Mouse (Mus musculus) ES-E14 (cell line): ENCODE measurements around the gene Tmem256. TPM values are rescaled to one million over a fixed set of nuclear protein-coding genes. Genes with fewer than 3 reads are reported as not detected.

Experiments used
- DNase-seq: peaks from one replicate; pipeline ENCODE4 v3.0.0-alpha.2; 2013; ENCODE audit warnings: low read depth, low spot score
- H3K27ac ChIP-seq: 2 replicates; pipeline ENCODE4 v1.5.1; 2012; ENCODE audit warnings: low read depth, mild to moderate bottlenecking, low read length, moderate library complexity, mixed read lengths; ENCODE audit not compliant: poor library complexity, insufficient read depth, severe bottlenecking
- H3K36me3 ChIP-seq: 2 replicates; pipeline ENCODE4 v1.6.1; 2012; ENCODE audit warnings: mild to moderate bottlenecking, low read length, moderate library complexity, mixed read lengths; ENCODE audit not compliant: control insufficient read depth, poor library complexity, insufficient read depth, severe bottlenecking
- H3K4me1 ChIP-seq, 2 experiments: fragments of 150-350 bp in 1 of 2; sonication (generic) in 1 of 2; 2 replicates each; pipeline ENCODE4 v1.6.1; 2012; ENCODE audit warnings: low read length in 2 of 2, mild to moderate bottlenecking in 1 of 2, mixed read lengths in 1 of 2; ENCODE audit not compliant: control insufficient read depth in 2 of 2, insufficient read depth in 2 of 2, poor library complexity in 1 of 2
- H3K4me3 ChIP-seq, 2 experiments: fragments of 150-350 bp in 1 of 2; sonication (generic) in 1 of 2; 2 replicates each; pipeline ENCODE4 v1.5.1; 2012; ENCODE audit warnings: low read length in 2 of 2, low read depth in 1 of 2, mild to moderate bottlenecking in 1 of 2, mixed read lengths in 1 of 2; ENCODE audit not compliant: insufficient read depth in 1 of 2, poor library complexity in 1 of 2, severe bottlenecking in 1 of 2
- H3K9ac ChIP-seq: 2 replicates; pipeline ENCODE4 v1.6.1; 2012; ENCODE audit warnings: low read depth, mild to moderate bottlenecking, low read length, mixed read lengths; ENCODE audit not compliant: poor library complexity, insufficient read depth, severe bottlenecking
- H3K9me3 ChIP-seq: fragments of 150-350 bp; sonication (generic); 2 replicates; pipeline ENCODE4 v1.6.1; 2012; ENCODE audit warnings: low read depth, mild to moderate bottlenecking, low read length; ENCODE audit not compliant: control insufficient read depth, insufficient read depth
- CHD2 ChIP-seq: IDR thresholded peaks from 2 replicates; pipeline ENCODE4 v1.6.1; 2014; ENCODE audit warnings: mild to moderate bottlenecking, low read depth, low read length, inconsistent platforms
- HCFC1 ChIP-seq: IDR thresholded peaks from 2 replicates; pipeline ENCODE4 v1.6.1; 2012; ENCODE audit warnings: low read length, inconsistent platforms, borderline replicate concordance; ENCODE audit not compliant: insufficient read depth
- MAFK ChIP-seq: IDR thresholded peaks from 2 replicates; pipeline ENCODE4 v1.6.1; 2014; ENCODE audit warnings: mild to moderate bottlenecking, low read depth, low read length, inconsistent platforms; ENCODE audit not compliant: insufficient read depth
- ZC3H11A ChIP-seq: IDR thresholded peaks from 2 replicates; pipeline ENCODE4 v1.6.1; 2012; ENCODE audit warnings: low read depth, mild to moderate bottlenecking, inconsistent platforms, low read length, borderline replicate concordance
- ZNF384 ChIP-seq: IDR thresholded peaks from 2 replicates; pipeline ENCODE4 v1.6.1; 2012; ENCODE audit warnings: low read depth, low read length, inconsistent platforms
- in situ Hi-C, 2 experiments: fragments of 600-800 bp; cut with MboI; formaldehyde crosslinking; loops; one replicate each; pipeline ENCODE4 v1.15.1; 2025; ENCODE audit warnings: low sequenced_read_pairs in 2 of 2, inconsistent platforms in 1 of 2; ENCODE audit not compliant: unreplicated experiment in 2 of 2
- total RNA-seq: library from RNA; depleted of rRNA; stranded (reverse); fragments of 300-350 nt; gene quantifications from 2 replicates; pipeline ENCODE4 v1.2.3, GENCODE M21; 2012; rRNA removed

Tmem256 gene
- 88.9 and 90.7 TPM in 2 replicates for total RNA-seq

DNA sequence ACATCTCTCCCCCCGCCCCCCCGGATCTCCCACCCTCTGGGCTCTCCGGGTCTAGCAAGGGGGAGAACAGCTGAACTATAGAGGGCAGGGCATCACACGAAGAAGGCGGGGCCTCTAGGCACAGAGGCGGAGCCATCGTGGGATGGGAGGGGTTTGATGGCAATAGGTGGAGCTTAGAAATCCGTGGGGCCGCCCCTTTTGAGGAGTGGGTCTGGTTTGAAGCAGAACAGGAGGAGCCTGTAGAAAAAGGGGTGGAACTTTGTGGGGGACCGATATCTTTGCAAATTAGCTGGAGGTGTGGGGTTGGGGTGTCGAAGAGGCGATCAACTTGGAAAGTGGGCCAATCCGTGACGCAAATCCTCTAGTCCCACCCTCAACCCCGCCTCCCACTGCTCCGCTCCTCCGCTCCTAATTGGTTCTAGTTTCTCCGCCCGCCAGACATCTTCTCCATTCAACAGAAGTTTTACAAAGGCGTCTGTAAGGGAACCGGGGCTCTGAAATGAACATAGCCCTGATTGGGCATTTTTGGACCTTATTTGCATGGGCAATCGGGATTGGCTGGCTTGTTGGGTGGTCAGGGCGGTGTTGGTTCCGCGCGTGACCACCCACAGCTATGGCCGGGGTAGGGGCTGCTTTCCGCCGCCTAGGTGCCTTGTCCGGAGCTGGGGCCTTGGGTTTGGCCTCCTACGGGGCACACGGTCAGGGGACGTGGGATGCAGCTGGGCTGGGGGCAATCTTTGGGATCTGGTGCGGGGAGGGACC lies at the start of gene Tmem256:
Gene Tmem256, plus strand, starts transcription at position 563 of the 762 bp plus-strand sequence.
- Histone ChIP-seq H3K4me3 (peak within 1 kb of the TSS; percentile 85 to 100), H3K9me3 (no peaks in the 10 kb centered on the region), H3K4me1 (peaks cover 0 to 1% of the 10 kb centered on the region in 2 experiments; a peak in 1 of 4 replicates), H3K27ac (peak within 1 kb of the TSS; percentile 19), H3K9ac (peak within 1 kb of the TSS; percentile 77), H3K36me3 (no peaks in the 10 kb centered on the region)
- in situ Hi-C loops: no loop called here
- TF ChIP-seq ZNF384: no peak
- TF ChIP-seq CHD2: peak; percentile 85
- no peak for TF ChIP-seq HCFC1
- 0 out of 2 replicates have a peak, but pooled peaks have one; percentile 37 for TF ChIP-seq MAFK
- DNase-seq: peak; percentile 99

- H3K36me3 ChIP-seq: no peaks in the 10 kb centered on the region
- peaks cover 0 to 15% of the 10 kb centered on the region in 2 experiments; a peak in 2 of 4 replicates for H3K4me1 ChIP-seq
- TF ChIP-seq CHD2 (no peak), ZNF384 (no peak), MAFK (no peak), ZC3H11A (no peak), HCFC1 (no peak)
- H3K4me3 ChIP-seq: no peak overlapping the region
- no peak overlapping the region for H3K9ac ChIP-seq
- H3K9me3 ChIP-seq: no peaks in the 10 kb centered on the region
- DNase-seq: no peak
- in situ Hi-C loops: no loop called here
- H3K27ac ChIP-seq: no peak overlapping the region
These were observed 48.9 kb upstream of the Tmem256 start for GRCm38 (mm10) chr11:69789431-69789830.

- in situ Hi-C loops: no loop called here
- no peak overlapping the region for H3K4me3 ChIP-seq
- TF ChIP-seq ZNF384 (no peak), CHD2 (no peak), MAFK (no peak), HCFC1 (no peak), ZC3H11A (no peak)
These were observed 46.9 kb upstream of the Tmem256 start for GRCm38 (mm10) chr11:69791420-69791819.

DNA sequence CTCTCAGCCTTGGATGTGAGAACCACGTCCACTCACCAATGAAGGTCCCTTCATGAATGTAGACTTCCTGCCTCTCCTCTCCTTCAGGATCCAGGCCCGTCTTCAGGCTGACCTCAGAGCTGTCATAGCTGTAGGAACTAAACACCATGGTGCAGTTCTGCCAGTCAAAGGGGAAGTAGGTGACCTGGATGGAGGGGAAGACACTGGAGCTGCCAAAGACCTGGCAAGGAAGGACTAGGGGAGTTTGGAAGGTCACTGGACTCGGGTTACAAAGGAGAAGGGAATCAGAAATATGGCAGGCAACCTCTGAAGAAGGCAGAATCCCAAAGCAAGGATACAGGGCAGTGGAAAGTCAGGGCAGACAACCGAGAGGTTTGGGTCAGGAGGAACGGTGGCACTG lies 44.9 kb upstream of the Tmem256 start:
- DNase-seq: no peak
- TF ChIP-seq CHD2: no peak
- TF ChIP-seq ZNF384: no peak
- Histone ChIP-seq H3K36me3 (no peaks in the 10 kb centered on the region), H3K4me3 (no peak overlapping the region), H3K4me1 (peaks cover 2 to 3% of the 10 kb centered on the region in 2 experiments; a peak in 3 of 4 replicates), H3K9ac (no peak overlapping the region), H3K9me3 (no peaks in the 10 kb centered on the region), H3K27ac (no peak overlapping the region)
- in situ Hi-C loops: no loop called here

More at GRCm38 (mm10) chr11:69791420-69791819, 46.9 kb upstream of the Tmem256 start:
- no peak for DNase-seq
- peaks cover 3 to 11% of the 10 kb centered on the region in 2 experiments; a peak in 3 of 4 replicates for H3K4me1 ChIP-seq
- H3K27ac ChIP-seq: no peak overlapping the region
- no peak overlapping the region for H3K9ac ChIP-seq
- no peaks in the 10 kb centered on the region for H3K9me3 ChIP-seq
- no peaks in the 10 kb centered on the region for H3K36me3 ChIP-seq
